Mouse (Mus musculus) hindbrain, embryonic 15.5 days (tissue): ENCODE data around the gene A930009A15Rik. TPM values are rescaled to one million over a fixed set of nuclear protein-coding genes. Genes with fewer than 3 reads are reported as not detected.

Experiments used
- ATAC-seq: fragments of 200-750 bp; cut with Nextera tagmentation; 2 replicates; pipeline ENCODE4 v1.8.0; 2017; ENCODE audit warnings: low read depth, moderate number of reproducible peaks, moderate TSS enrichment; ENCODE audit not compliant: low FRiP score
- H3K27ac ChIP-seq: fragments of 300-500 bp; sonication (generic); replicated peaks from 2 replicates; pipeline ENCODE4 v1.5.1; 2015; ENCODE audit warnings: mild to moderate bottlenecking, inconsistent platforms
- H3K27me3 ChIP-seq: fragments of 300-500 bp; sonication (generic); 2 replicates; pipeline ENCODE4 v1.6.1; 2015; ENCODE audit warnings: control low read depth, inconsistent platforms
- H3K36me3 ChIP-seq: fragments of 300-500 bp; sonication (generic); 2 replicates; pipeline ENCODE4 v1.6.1; 2015; ENCODE audit warnings: control low read depth, inconsistent platforms
- H3K4me1 ChIP-seq: fragments of 300-500 bp; sonication (generic); replicated peaks from 2 replicates; pipeline ENCODE4 v1.6.1; 2015; ENCODE audit warnings: control low read depth, inconsistent platforms
- H3K4me2 ChIP-seq: fragments of 300-500 bp; sonication (generic); 2 replicates; pipeline ENCODE4 v1.6.1; 2015; ENCODE audit warnings: moderate library complexity, mild to moderate bottlenecking, inconsistent platforms
- H3K4me3 ChIP-seq: fragments of 300-500 bp; sonication (generic); 2 replicates; pipeline ENCODE4 v1.5.1; 2015; ENCODE audit warnings: mild to moderate bottlenecking, inconsistent platforms
- H3K9ac ChIP-seq: fragments of 300-500 bp; sonication (generic); 2 replicates; pipeline ENCODE4 v1.6.1; 2015; ENCODE audit warnings: inconsistent platforms
- H3K9me3 ChIP-seq: fragments of 300-500 bp; sonication (generic); 2 replicates; pipeline ENCODE4 v1.6.1; 2016; ENCODE audit warnings: control low read depth, inconsistent platforms
- WGBS: fragments of 180-500 bp; shearing (Covaris S2); methylation state at CpG from one replicate; pipeline ENCODE4 v1.1.7; 2015; 5-methylcytosine and 5-hydroxymethylcytosine counted together
- polyA plus RNA-seq: library from polyadenylated mRNA; unstranded; fragments of >200 nt; fragmentation: Nextera tagmentation; extraction: Ambion mirVana; gene quantifications from 2 replicates; pipeline ENCODE4 v1.2.1, GENCODE M21; 2015

Gene A930009A15Rik
- polyA plus RNA-seq, 1 experiment from 2014 or later: 0.40 TPM

DNA sequence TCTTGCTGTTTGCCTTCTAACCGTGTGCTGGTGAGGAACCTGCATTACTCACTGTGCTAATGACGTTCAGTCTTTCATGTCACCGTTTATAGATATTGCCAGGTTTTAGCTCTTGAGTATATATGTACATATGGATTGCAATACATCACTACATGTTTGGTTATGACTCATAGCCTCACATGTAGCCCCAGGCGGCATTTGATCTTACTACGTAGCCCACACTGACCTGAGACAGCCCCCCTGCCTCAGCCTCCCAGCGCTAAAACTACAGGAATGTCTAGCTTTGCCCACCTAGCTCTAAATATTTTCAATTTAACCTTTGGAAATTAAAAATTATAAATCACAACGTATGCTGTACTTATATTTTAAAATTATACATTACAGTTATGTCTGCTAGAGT lies 53.7 kb downstream of the A930009A15Rik start:
- Histone ChIP-seq H3K4me1 (no peaks in the 10 kb centered on the region), H3K27ac (no peak overlapping the region), H3K4me3 (no peak overlapping the region), H3K4me2 (no peak overlapping the region), H3K9ac (no peak overlapping the region), H3K36me3 (no peaks in the 10 kb centered on the region), H3K27me3 (no peaks in the 10 kb centered on the region), H3K9me3 (no peaks in the 10 kb centered on the region)
- ATAC-seq: no peak
- 82% methylated on average over 7 of the region's 7 CpGs for WGBS

DNA sequence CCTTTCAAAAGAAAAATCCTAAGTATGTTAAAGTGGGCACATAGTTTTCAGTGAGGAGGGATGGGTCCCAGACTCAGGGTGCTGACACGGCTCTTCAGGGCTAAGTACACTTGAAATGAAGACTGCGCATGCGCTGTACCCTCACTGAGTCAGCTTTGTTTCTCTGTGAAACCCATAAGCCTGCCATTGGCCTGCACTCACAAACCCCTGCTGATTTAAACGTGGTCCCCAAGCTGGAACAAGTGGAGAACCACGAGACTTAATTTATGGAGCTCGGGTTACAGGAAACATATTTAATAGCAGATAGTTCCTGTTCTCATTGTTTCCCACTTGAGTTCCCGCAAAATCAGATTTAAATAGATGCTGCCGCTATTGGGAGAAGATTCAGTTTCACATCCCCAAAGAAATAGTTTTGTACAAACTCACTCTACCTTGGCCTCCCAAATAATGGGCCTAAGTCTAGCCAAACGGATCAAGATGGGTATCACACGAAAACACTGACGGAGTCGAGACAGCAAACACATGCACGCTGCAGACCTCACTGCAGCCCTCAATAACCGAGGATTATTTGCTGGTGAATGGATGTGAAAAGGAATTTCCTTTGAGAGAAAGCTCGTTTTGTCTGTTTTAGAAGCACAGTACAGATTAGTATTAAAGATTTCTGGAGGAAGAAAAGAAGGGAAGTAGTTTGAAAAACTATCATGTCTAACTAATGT lies 54.3 kb downstream of the A930009A15Rik start:
- Histone ChIP-seq H3K4me2 (no peak overlapping the region), H3K9me3 (no peaks in the 10 kb centered on the region), H3K9ac (no peak overlapping the region), H3K4me1 (no peaks in the 10 kb centered on the region), H3K36me3 (no peaks in the 10 kb centered on the region), H3K27me3 (no peaks in the 10 kb centered on the region), H3K27ac (no peak overlapping the region), H3K4me3 (no peak overlapping the region)
- no peak for ATAC-seq
- 56% methylated on average over 15 of the region's 15 CpGs for WGBS

DNA sequence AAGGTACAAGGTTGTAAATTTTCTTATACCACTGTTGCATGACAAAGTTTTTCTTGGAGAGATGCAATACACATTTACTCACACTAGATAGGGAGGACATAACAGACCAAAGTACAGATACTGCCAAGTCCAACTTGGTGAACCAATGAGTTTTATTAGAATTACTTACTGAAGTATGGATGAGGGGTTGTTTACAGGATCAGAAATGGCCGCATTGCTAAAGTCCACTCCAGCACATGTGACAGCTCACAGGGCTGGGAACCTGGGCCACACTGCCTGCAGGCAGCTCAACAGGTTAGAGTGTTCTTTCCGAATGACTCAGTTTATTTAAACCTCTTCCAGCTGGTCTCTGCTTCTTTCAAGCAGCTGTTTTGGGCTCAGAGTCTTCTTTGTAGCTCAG lies 55.2 kb downstream of the A930009A15Rik start:
- no peak overlapping the region for H3K9ac ChIP-seq
- no peak overlapping the region for H3K4me2 ChIP-seq
- no peaks in the 10 kb centered on the region for H3K27me3 ChIP-seq
- H3K4me3 ChIP-seq: no peak overlapping the region
- 81% methylated on average over 2 of the region's 2 CpGs for WGBS
- H3K9me3 ChIP-seq: no peaks in the 10 kb centered on the region
- no peak overlapping the region for H3K27ac ChIP-seq
- no peak for ATAC-seq
- H3K36me3 ChIP-seq: no peaks in the 10 kb centered on the region
- no peaks in the 10 kb centered on the region for H3K4me1 ChIP-seq

DNA sequence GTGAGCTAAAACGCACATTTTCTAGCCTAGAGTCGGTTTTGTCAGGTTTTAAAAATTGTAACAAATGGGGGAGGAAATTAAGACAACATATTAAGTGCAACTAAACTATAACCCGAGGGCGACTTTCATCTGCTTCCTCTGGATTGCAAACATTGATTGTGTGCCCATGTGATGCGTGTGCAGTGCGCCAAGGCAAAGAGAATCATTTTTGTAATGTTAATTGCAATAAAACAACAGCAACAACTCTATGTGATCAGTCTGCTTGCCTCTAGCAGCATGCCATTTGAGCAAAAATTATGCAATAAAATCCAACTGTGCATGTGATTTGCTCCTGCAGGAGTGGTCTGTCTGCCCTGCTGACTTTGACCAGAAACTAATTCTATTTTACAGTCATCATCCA lies 56.9 kb downstream of the A930009A15Rik start:
- Histone ChIP-seq H3K4me2 (no peak overlapping the region), H3K27me3 (no peaks in the 10 kb centered on the region), H3K9ac (no peak overlapping the region), H3K4me3 (no peak overlapping the region), H3K27ac (no peak overlapping the region), H3K4me1 (no peaks in the 10 kb centered on the region), H3K36me3 (no peaks in the 10 kb centered on the region), H3K9me3 (no peaks in the 10 kb centered on the region)
- ATAC-seq: no peak
- WGBS: 75% methylated on average over 6 of the region's 6 CpGs

Other genes starting within 250 kb of the A930009A15Rik start
- gene Tmem19, start 207.5 kb upstream of the A930009A15Rik start, polyA plus RNA-seq: 30.9 and 33.6 TPM in 2 replicates
- gene Thap2, start 185.5 kb upstream of the A930009A15Rik start, polyA plus RNA-seq: 20.8 and 26.2 TPM in 2 replicates
- gene Zfc3h1, start 185.0 kb upstream of the A930009A15Rik start, polyA plus RNA-seq: 15.7 and 16.5 TPM in 2 replicates
- gene Lgr5, start 17.8 kb downstream of the A930009A15Rik start, polyA plus RNA-seq: 2.3 and 2.6 TPM in 2 replicates
- 0.45 and 0.84 TPM in 2 replicates for gene Tspan8, start 246.8 kb downstream of the A930009A15Rik start, polyA plus RNA-seq